Mouse (Mus musculus) heart, embryonic 11.5 days (tissue): Measurements from ENCODE around the gene Atp6v0e. TPM values are rescaled to one million over a fixed set of nuclear protein-coding genes. Genes with fewer than 3 reads are reported as not detected.

Experiments used
- ATAC-seq: fragments of 200-750 bp; cut with Nextera tagmentation; replicated peaks from 2 replicates; pipeline ENCODE4 v1.8.0; 2017; ENCODE audit warnings: moderate library complexity; ENCODE audit not compliant: insufficient number of reproducible peaks, low FRiP score, low TSS enrichment
- H3K27ac ChIP-seq: fragments of 300-500 bp; sonication (generic); 2 replicates; pipeline ENCODE4 v1.5.1; 2014; ENCODE audit warnings: mild to moderate bottlenecking, low read depth, low read length
- H3K27me3 ChIP-seq: fragments of 300-500 bp; sonication (generic); 2 replicates; pipeline ENCODE4 v1.6.1; 2014; ENCODE audit warnings: mild to moderate bottlenecking, low read length, mixed read lengths; ENCODE audit not compliant: control insufficient read depth, insufficient read depth
- H3K36me3 ChIP-seq: fragments of 300-500 bp; sonication (generic); 2 replicates; pipeline ENCODE4 v1.6.1; 2014; ENCODE audit warnings: mild to moderate bottlenecking, low read length, moderate library complexity, mixed read lengths; ENCODE audit not compliant: control insufficient read depth, insufficient read depth
- H3K4me1 ChIP-seq: fragments of 300-500 bp; sonication (generic); 2 replicates; pipeline ENCODE4 v1.6.1; 2014; ENCODE audit warnings: low read length; ENCODE audit not compliant: control insufficient read depth, insufficient read depth
- H3K4me2 ChIP-seq: fragments of 300-500 bp; sonication (generic); 2 replicates; pipeline ENCODE4 v1.6.1; 2014; ENCODE audit warnings: mild to moderate bottlenecking, moderate library complexity
- H3K4me3 ChIP-seq: fragments of 300-500 bp; sonication (generic); 2 replicates; pipeline ENCODE4 v1.5.1; 2014; ENCODE audit warnings: low read depth, low read length
- H3K9ac ChIP-seq: fragments of 300-500 bp; sonication (generic); 2 replicates; pipeline ENCODE4 v1.6.1; 2014; ENCODE audit warnings: mild to moderate bottlenecking, low read depth, low read length, moderate library complexity
- H3K9me3 ChIP-seq: fragments of 300-500 bp; sonication (generic); replicated peaks from 2 replicates; pipeline ENCODE4 v1.6.1; 2016; ENCODE audit warnings: low read length; ENCODE audit not compliant: control insufficient read depth
- WGBS: fragments of 180-500 bp; shearing (Covaris S2); extraction: QIAGEN DNeasy Blood & Tissue Kit; methylation state at CpG from one replicate; pipeline ENCODE4 v1.1.7; 2014; ENCODE audit not compliant: insufficient replicate concordance; 5-methylcytosine and 5-hydroxymethylcytosine counted together
- polyA plus RNA-seq: library from polyadenylated mRNA; unstranded; fragments of >200 nt; fragmentation: Nextera tagmentation; extraction: Ambion mirVana; gene quantifications from 2 replicates; pipeline ENCODE4 v1.2.1, GENCODE M21; 2014

Gene Atp6v0e
- polyA plus RNA-seq, 1 experiment from 2014 or later, result 189 TPM

DNA sequence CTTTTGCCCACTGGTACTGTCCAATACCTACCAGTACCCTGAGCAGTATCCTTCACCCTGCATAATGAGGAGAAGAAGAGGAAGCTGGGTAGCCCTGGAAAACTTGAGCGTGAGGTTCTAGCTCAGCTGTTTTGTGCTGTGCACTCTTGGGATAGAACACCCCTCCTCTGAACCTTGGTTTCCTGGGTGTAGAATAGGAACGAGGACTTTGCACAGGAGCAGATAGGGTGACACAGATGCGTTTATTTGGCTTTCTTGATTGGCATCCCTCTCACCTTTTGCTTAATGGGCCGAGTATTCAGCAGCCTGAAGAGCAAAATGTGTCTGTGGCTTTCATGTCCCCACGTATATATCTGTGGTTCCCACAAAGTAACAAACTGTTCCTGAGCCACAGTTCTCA lies 41.1 kb upstream of the Atp6v0e start:
- H3K27ac ChIP-seq, result no peak overlapping the region
- H3K27me3 ChIP-seq, result no peaks in the 10 kb centered on the region
- WGBS, result 89% methylated on average over 5 of the region's 5 CpGs
- no peak overlapping the region for H3K4me2 ChIP-seq
- peaks cover 13% of the 10 kb centered on the region for H3K36me3 ChIP-seq
- no peak for ATAC-seq
- no peaks in the 10 kb centered on the region for H3K9me3 ChIP-seq
- no peak overlapping the region for H3K4me3 ChIP-seq
- no peaks in the 10 kb centered on the region for H3K4me1 ChIP-seq
- H3K9ac ChIP-seq, result no peak overlapping the region

DNA sequence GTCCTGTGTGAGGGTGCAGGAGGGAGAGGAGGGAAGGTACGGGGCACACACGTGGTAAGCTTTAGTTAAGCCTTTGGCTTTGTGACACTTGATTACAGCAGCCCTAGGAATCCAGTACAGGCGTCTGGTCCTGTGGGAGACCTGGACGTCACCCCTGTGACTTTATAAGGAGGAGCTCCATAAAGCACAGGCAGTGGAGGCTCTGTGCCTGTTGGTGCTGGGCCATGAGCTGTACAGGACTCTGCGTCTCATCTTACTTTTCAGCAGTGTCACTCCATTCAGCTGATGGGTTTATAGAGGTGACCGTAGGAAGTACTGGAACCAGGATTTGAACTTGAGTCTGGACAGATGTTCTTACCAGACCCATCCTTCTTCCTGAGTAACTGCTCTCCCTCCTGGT lies 39.0 kb upstream of the Atp6v0e start:
- no peak overlapping the region for H3K27ac ChIP-seq
- H3K36me3 ChIP-seq, result peaks cover 16% of the 10 kb centered on the region
- H3K4me3 ChIP-seq, result no peak overlapping the region
- WGBS, result 86% methylated on average over 6 of the region's 6 CpGs
- H3K4me2 ChIP-seq, result no peak overlapping the region
- no peaks in the 10 kb centered on the region for H3K27me3 ChIP-seq
- ATAC-seq, result no peak
- H3K4me1 ChIP-seq, result no peaks in the 10 kb centered on the region
- H3K9ac ChIP-seq, result no peak overlapping the region
- no peaks in the 10 kb centered on the region for H3K9me3 ChIP-seq

DNA sequence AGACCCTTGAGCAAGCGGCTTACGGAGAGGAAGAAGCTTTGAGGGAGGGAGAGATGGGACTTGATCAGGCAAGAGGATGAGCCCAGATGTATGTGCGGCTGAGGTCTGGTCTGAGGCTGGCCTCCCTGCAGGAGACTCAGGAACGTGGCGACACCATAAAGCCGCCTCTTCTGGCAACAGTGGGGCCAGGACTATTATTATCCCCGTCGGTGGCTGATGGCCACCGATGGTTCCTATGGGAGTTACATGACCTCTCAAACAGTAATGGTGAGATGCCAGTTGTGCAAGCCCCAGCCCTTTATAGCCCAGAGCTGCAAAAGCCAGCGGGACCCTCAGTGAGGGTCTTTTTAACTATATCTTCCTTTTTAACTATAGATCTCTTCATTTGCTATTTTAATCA lies 38.0 kb upstream of the Atp6v0e start:
- no peak for ATAC-seq
- 89% methylated on average over 10 of the region's 10 CpGs for WGBS
- H3K4me2 ChIP-seq, result no peak overlapping the region
- H3K4me3 ChIP-seq, result no peak overlapping the region
- no peaks in the 10 kb centered on the region for H3K4me1 ChIP-seq
- H3K9ac ChIP-seq, result no peak overlapping the region
- H3K27me3 ChIP-seq, result no peaks in the 10 kb centered on the region
- H3K36me3 ChIP-seq, result peaks cover 24% of the 10 kb centered on the region
- H3K9me3 ChIP-seq, result no peaks in the 10 kb centered on the region
- H3K27ac ChIP-seq, result no peak overlapping the region

DNA sequence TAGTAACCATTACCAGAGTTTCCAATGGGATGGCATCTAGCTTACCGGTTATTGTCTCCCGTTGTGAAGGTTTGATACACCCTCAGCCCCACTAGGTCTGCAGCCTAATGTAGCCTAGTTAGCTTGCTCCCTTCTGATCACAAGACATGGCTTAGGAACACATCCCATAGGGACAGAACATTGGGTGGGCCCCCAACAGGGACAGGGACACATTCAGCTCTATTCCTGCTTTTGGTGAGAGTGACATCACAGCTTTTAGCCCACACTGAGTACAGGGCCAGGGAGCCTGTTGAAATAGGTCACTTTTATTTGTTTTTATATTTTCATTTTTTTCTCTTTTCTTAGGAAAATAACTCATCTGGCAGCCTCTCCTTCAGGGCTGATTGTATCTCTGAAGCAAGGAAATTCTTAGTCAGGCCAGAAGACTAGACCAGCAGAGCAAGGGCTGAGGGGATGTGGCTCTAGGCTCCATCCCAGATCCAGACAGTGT lies 37.5 kb upstream of the Atp6v0e start:
- no peaks in the 10 kb centered on the region for H3K4me1 ChIP-seq
- no peak overlapping the region for H3K4me2 ChIP-seq
- no peaks in the 10 kb centered on the region for H3K27me3 ChIP-seq
- no peak overlapping the region for H3K4me3 ChIP-seq
- H3K36me3 ChIP-seq, result peaks cover 29% of the 10 kb centered on the region
- H3K9me3 ChIP-seq, result no peaks in the 10 kb centered on the region
- no peak overlapping the region for H3K9ac ChIP-seq
- WGBS, result 94% methylated on average over 2 of the region's 2 CpGs
- H3K27ac ChIP-seq, result no peak overlapping the region
- no peak for ATAC-seq

DNA sequence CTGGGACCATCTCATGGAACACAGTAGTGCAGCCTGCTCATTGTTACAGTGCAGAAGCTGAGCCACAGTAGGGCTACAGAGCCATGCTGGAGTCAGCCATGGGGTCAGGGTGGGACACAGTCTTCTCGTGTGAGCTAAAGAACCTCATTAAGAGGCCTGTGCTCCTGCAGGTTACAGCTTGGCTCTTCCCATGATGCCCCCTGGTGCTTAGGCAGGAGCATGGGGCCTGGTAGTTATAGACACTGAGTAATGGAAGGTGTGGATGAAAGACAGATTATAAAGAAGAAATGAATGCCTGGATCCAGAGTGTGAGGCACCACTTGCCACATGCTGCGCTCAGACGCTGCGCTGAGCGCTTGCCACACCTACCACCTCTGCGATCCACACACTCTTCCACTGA lies 34.6 kb upstream of the Atp6v0e start:
- Histone ChIP-seq H3K27me3 (no peaks in the 10 kb centered on the region), H3K36me3 (peaks cover 32% of the 10 kb centered on the region), H3K4me3 (no peak overlapping the region), H3K9ac (no peak overlapping the region), H3K27ac (no peak overlapping the region), H3K9me3 (no peaks in the 10 kb centered on the region), H3K4me2 (no peak overlapping the region), H3K4me1 (no peaks in the 10 kb centered on the region)
- ATAC-seq, result no peak
- WGBS, result 89% methylated on average over 6 of the region's 6 CpGs

DNA sequence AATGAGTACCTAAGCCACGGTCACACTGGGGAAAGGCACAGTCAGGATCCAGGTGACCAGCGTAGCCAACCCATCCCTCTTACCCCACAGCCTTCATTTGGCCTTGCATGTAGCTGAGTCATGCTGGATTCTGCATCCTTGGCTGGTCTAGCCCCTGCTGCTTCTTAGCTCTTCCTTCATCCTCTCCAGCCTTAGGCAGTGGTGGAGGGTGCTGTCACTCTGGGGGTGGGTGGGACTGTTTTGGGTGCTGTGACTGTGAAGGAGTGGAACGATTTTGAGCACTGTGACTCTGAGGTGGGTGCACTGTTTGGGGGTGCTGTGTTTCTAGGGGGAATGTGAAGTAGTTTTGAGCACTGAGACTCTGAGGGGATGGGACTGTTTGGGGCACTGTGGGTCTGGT lies 34.1 kb upstream of the Atp6v0e start:
- no peaks in the 10 kb centered on the region for H3K27me3 ChIP-seq
- no peak overlapping the region for H3K9ac ChIP-seq
- H3K4me1 ChIP-seq, result no peaks in the 10 kb centered on the region
- 90% methylated on average over 3 of the region's 3 CpGs for WGBS
- ATAC-seq, result no peak
- H3K27ac ChIP-seq, result no peak overlapping the region
- no peak overlapping the region for H3K4me3 ChIP-seq
- H3K9me3 ChIP-seq, result no peaks in the 10 kb centered on the region
- peaks cover 32% of the 10 kb centered on the region for H3K36me3 ChIP-seq
- no peak overlapping the region for H3K4me2 ChIP-seq

DNA sequence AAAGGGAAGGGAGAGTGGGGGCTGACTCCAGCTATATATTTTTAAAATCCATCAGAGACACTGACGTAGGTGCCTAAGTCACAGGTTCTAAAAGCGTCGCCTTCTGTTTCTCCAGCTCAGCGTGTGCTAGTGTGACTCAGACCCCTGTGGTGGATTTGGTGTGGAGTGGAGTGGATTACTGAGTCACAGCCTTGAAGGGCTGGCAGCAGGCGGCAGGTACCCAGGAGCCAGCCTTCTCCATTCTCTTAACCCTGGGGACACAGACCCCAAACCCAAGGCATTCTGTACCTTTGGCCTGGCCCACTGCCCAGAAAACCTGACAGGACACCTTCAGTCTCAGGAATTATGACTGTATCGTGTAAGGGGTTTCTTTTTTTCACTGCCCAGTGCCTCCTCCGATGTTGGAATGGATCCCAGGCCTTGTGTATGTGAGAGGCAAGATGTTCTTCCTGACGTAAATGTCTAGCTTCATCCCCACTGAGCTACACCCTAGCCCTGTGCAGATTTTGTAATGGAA lies 31.2 kb upstream of the Atp6v0e start:
- no peaks in the 10 kb centered on the region for H3K4me1 ChIP-seq
- peaks cover 19% of the 10 kb centered on the region for H3K36me3 ChIP-seq
- 94% methylated on average over 8 of the region's 8 CpGs for WGBS
- H3K27ac ChIP-seq, result no peak overlapping the region
- no peaks in the 10 kb centered on the region for H3K9me3 ChIP-seq
- H3K4me3 ChIP-seq, result no peak overlapping the region
- H3K4me2 ChIP-seq, result no peak overlapping the region
- no peaks in the 10 kb centered on the region for H3K27me3 ChIP-seq
- ATAC-seq, result no peak
- no peak overlapping the region for H3K9ac ChIP-seq

DNA sequence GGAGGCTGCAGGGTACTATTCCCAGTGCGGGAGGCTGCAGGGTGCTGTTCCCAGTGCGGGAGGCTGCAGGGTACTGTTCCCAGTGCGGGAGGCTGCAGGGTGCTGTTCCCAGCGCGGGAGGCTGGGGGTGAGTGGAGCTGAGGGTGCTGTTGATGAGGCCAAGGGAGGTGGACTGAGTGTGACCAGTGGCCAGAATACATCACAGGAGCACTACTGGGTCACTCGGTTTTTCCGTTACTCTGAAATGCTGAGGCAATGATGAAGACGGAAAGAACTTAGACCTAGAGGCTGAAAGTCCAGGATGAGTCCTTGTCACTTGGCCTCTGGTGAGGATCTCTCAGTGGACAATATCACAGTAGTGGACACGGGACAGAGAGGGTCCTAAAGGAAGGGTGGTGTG lies 29.8 kb upstream of the Atp6v0e start:
- ATAC-seq, result no peak
- H3K27me3 ChIP-seq, result no peaks in the 10 kb centered on the region

DNA sequence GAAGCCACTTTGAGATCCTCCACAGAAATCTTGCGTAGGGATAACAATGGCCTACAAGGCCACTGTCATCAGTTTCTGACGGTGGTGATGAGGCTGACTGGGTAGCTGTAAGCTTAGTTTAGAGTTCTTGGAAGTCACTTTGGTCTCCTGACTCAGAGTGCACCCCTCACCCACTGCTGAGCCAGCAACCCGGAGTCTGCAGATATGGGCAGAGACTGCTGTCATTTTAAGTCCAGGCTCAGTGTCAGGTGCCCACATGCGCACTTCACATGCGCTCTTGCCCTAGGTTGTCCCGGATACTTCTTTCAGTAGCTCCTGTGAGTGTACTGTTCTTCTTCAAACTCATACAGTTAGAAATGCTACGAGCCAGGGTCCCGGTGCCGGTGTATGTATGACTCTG lies 29.1 kb upstream of the Atp6v0e start:
- H3K36me3 ChIP-seq, result peaks cover 17% of the 10 kb centered on the region

More for the DNA sequence above, 29.8 kb upstream of the Atp6v0e start:
- 87% methylated on average over 9 of the region's 9 CpGs for WGBS
- Histone ChIP-seq H3K9ac (no peak overlapping the region), H3K9me3 (no peaks in the 10 kb centered on the region), H3K27ac (no peak overlapping the region), H3K4me3 (no peak overlapping the region), H3K4me2 (no peak overlapping the region), H3K4me1 (no peaks in the 10 kb centered on the region), H3K36me3 (peaks cover 17% of the 10 kb centered on the region)

More for the DNA sequence above, 29.1 kb upstream of the Atp6v0e start:
- H3K27me3 ChIP-seq, result no peaks in the 10 kb centered on the region
- H3K4me2 ChIP-seq, result no peak overlapping the region
- no peak for ATAC-seq
- H3K9me3 ChIP-seq, result no peaks in the 10 kb centered on the region
- no peaks in the 10 kb centered on the region for H3K4me1 ChIP-seq
- H3K4me3 ChIP-seq, result no peak overlapping the region
- WGBS, result 88% methylated on average over 9 of the region's 9 CpGs
- no peak overlapping the region for H3K27ac ChIP-seq
- H3K9ac ChIP-seq, result no peak overlapping the region
